Mouse (Mus musculus): ENCODE results near the gene Gm9495. TPM values are rescaled to one million over a fixed set of nuclear protein-coding genes. Genes with fewer than 3 reads are reported as not detected.
"Not testable (repeated sequence)": the region's sequence is repeated elsewhere in the genome, so short reads cannot be mapped to it uniquely, and the experiment has no call there.

Gene Gm9495
- not detected in 2 replicates for polyA plus RNA-seq (2014; fragmentation: Nextera tagmentation; extraction: Ambion mirVana)

DNA sequence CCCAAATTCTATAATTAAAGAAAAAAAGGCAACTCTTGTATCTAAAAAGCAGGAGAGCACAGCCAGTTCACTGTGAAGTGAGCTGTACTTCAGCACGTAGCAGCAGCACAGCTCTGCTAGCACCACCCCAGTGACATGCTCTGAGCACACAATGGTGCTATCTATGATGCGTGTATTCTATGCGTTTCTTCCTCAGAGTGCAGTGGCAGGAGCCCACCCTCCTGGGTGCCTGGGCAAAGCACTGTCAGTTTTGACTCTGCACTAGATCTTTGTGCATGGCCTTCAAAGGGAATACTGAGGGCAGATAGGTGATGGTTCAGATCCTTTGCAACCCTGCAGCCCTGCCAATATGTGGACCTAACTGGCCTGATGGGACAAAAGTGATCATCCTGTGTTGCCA is at the start of gene Gm9495:
Gm9495 (minus strand) TSS at position 101 of the 400 bp plus-strand sequence.
- not testable (repeated sequence) for H3K27ac ChIP-seq (ENCODE audit: low read depth, low read length); H3K4me3 ChIP-seq (ENCODE audit: low read depth, low read length); H3K9ac ChIP-seq (ENCODE audit: low read length); H3K4me1 ChIP-seq (ENCODE audit: control insufficient read depth, insufficient read depth, low read length); DNase-seq (ENCODE audit: low spot score, missing footprints); ATAC-seq (ENCODE audit: low FRiP score); H3K4me2 ChIP-seq; H3K9me3 ChIP-seq (ENCODE audit: control insufficient read depth, low read length); H3K27me3 ChIP-seq (ENCODE audit: control insufficient read depth, insufficient read depth, low read length); H3K36me3 ChIP-seq (ENCODE audit: control insufficient read depth, insufficient read depth, low read length)
- 86% methylated on average over 1 of the region's 3 CpGs for WGBS

DNA sequence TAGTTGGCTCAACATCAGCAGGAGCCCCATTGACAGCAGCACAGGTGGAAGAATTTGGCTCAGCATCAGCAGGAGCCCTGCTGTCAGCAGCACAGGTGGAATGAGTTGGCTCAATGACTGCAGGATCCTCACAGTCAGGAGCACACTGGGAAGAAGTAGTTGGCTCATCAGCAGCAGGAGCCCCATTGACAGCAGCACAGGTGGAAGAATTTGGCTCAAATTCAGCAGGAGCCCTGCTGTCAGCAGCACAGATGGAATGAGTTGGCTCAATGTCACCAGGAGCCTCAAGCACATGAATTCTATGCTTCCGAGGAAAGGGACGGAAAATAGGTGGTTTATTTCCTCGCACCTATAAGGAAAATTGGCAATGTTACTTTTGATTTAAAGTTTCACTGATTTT is 21.6 kb upstream of the Gm9495 start:
- not testable (repeated sequence) for H3K4me3 ChIP-seq (ENCODE audit: low read depth, low read length); H3K9ac ChIP-seq (ENCODE audit: low read length); H3K27me3 ChIP-seq (ENCODE audit: control insufficient read depth, insufficient read depth, low read length); H3K9me3 ChIP-seq (ENCODE audit: control insufficient read depth, low read length); DNase-seq (ENCODE audit: low spot score, missing footprints); ATAC-seq (ENCODE audit: low FRiP score); H3K4me1 ChIP-seq (ENCODE audit: control insufficient read depth, insufficient read depth, low read length); H3K36me3 ChIP-seq (ENCODE audit: control insufficient read depth, insufficient read depth, low read length); H3K27ac ChIP-seq (ENCODE audit: low read depth, low read length); H3K4me2 ChIP-seq
- WGBS = 90% methylated on average over 2 of the region's 3 CpGs

DNA sequence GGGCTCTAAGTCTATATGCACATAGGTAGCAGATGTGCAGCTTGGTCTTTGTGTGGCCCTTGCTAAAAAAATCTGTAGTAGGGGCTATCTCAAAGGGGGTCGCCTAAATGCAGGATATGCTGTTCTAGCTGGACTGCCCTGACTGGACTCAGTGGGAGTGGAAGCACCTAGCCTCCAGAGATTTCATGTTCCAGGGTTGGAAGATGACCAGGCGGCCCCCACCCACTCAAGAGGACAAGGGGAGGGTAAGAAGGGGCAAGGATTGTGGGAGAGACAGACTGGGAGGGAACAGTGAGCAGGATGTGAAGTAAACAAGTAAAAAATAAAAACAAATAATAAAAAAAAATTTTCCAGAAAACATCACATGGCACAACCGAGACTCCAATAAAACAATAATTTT is 33.3 kb downstream of the Gm9495 start:
- not testable (repeated sequence) for DNase-seq (ENCODE audit: low spot score, missing footprints); H3K4me3 ChIP-seq (ENCODE audit: low read depth, low read length)
- WGBS = 73% methylated on average over 2 of the region's 3 CpGs

DNA sequence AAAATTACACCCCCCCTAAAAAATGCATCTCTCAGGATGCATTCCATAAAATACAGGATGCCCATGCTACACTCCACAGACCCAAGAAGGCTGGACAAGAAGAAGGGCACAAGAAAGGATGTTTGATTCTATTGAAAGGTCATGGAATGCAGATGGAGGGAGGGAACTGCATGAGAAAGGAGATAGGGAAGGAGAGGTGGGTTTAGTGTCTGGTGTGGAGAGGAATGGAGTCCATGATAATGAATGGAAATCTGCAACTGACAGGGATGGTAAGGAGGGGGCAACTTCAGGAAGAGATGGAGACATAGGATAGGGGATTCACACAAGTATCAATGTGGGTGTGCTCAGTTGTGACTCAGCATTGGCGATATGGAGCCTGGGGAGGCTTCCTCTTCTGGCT is 39.0 kb downstream of the Gm9495 start:
- Histone ChIP-seq H3K4me2 (no peak overlapping the region), H3K4me3 (ENCODE audit: low read depth, low read length) (no peak overlapping the region), H3K27me3 (ENCODE audit: control insufficient read depth, insufficient read depth, low read length) (no peaks in the 10 kb centered on the region), H3K4me1 (ENCODE audit: control insufficient read depth, insufficient read depth, low read length) (no peaks in the 10 kb centered on the region), H3K9ac (ENCODE audit: low read length) (no peak overlapping the region), H3K9me3 (ENCODE audit: control insufficient read depth, low read length) (no peaks in the 10 kb centered on the region), H3K27ac (ENCODE audit: low read depth, low read length) (no peak overlapping the region), H3K36me3 (ENCODE audit: control insufficient read depth, insufficient read depth, low read length) (no peaks in the 10 kb centered on the region)
- 83% methylated on average over 1 of the region's 1 CpGs for WGBS
- DNase-seq (ENCODE audit: low spot score, missing footprints) (no peak), ATAC-seq (ENCODE audit: low FRiP score) (no peak)

More for the DNA sequence above, 33.3 kb downstream of the Gm9495 start:
- H3K27me3 ChIP-seq (ENCODE audit: control insufficient read depth, insufficient read depth, low read length); ATAC-seq (ENCODE audit: low FRiP score); H3K4me1 ChIP-seq (ENCODE audit: control insufficient read depth, insufficient read depth, low read length); H3K27ac ChIP-seq (ENCODE audit: low read depth, low read length); H3K36me3 ChIP-seq (ENCODE audit: control insufficient read depth, insufficient read depth, low read length); H3K4me2 ChIP-seq; H3K9ac ChIP-seq (ENCODE audit: low read length); H3K9me3 ChIP-seq (ENCODE audit: control insufficient read depth, low read length): not testable (repeated sequence)

DNA sequence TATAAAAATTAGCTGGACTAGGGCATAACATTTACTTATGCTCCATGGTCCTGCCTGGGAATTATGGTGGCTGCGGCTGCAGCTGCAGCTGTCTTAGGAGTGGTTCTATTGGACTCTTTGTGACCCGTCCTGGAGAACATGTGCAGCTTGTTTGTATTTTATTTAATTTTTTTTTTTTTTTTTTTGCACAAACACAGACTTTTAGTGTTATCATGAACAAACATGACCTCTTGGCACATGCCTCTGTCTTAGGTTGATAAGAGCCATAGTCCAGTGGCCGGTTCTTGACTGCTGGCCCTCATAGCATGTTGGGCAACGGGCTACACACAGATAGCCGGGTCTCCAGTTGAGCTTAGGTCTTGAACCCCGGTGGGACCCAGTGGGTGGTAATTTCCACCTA is 48.6 kb downstream of the Gm9495 start:
- H3K4me2 ChIP-seq = no peak overlapping the region
- ATAC-seq (ENCODE audit: low FRiP score) (no peak), DNase-seq (ENCODE audit: low spot score, missing footprints) (no peak)
- no peaks in the 10 kb centered on the region for H3K36me3 ChIP-seq (ENCODE audit: control insufficient read depth, insufficient read depth, low read length)
- H3K9ac ChIP-seq (ENCODE audit: low read length) = no peak overlapping the region
- no peaks in the 10 kb centered on the region for H3K4me1 ChIP-seq (ENCODE audit: control insufficient read depth, insufficient read depth, low read length)
- no peaks in the 10 kb centered on the region for H3K9me3 ChIP-seq (ENCODE audit: control insufficient read depth, low read length)
- no peaks in the 10 kb centered on the region for H3K27me3 ChIP-seq (ENCODE audit: control insufficient read depth, insufficient read depth, low read length)
- H3K4me3 ChIP-seq (ENCODE audit: low read depth, low read length) = no peak overlapping the region
- WGBS = 93% methylated on average over 6 of the region's 6 CpGs
- H3K27ac ChIP-seq (ENCODE audit: low read depth, low read length) = no peak overlapping the region

DNA sequence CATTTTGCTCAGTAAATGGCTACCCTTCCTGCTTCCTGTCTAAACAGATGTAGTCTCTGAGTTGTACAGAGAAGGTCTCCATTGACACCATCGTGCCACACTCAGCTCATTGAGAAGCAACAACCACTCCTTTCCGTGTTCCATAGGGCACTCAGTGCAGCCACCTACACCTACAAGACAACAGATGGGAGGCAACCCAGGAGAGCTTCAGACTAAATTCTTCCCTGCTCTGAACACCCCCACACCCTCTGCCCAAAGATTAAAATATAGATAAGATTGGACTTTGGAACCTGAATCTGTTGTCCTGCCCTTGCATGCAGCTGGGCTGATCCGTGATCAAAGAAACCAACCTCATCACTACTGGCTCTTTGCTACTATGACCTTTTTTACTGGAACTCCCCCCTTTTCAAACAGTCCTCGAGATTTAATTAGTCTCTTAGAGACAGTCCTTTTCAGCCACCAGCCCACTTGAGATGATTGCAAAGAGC is 53.4 kb downstream of the Gm9495 start:
- no peak for DNase-seq (ENCODE audit: low spot score, missing footprints)
- H3K4me1 ChIP-seq (ENCODE audit: control insufficient read depth, insufficient read depth, low read length) = peaks cover 2% of the 10 kb centered on the region; the same call in 1 of the 2 replicates
- H3K36me3 ChIP-seq (ENCODE audit: control insufficient read depth, insufficient read depth, low read length) = no peaks in the 10 kb centered on the region
- H3K27me3 ChIP-seq (ENCODE audit: control insufficient read depth, insufficient read depth, low read length) = no peaks in the 10 kb centered on the region
- H3K4me3 ChIP-seq (ENCODE audit: low read depth, low read length) = peak overlapping the region; percentile 40; the same call in 1 of the 2 replicates
- H3K4me2 ChIP-seq = peak overlapping the region; percentile 65
- peak overlapping the region; percentile 70 for H3K9ac ChIP-seq (ENCODE audit: low read length)
- ATAC-seq (ENCODE audit: low FRiP score) = no peak
- H3K9me3 ChIP-seq (ENCODE audit: control insufficient read depth, low read length) = no peaks in the 10 kb centered on the region
- H3K27ac ChIP-seq (ENCODE audit: low read depth, low read length) = no peak overlapping the region
- 80% methylated on average over 4 of the region's 4 CpGs for WGBS

DNA sequence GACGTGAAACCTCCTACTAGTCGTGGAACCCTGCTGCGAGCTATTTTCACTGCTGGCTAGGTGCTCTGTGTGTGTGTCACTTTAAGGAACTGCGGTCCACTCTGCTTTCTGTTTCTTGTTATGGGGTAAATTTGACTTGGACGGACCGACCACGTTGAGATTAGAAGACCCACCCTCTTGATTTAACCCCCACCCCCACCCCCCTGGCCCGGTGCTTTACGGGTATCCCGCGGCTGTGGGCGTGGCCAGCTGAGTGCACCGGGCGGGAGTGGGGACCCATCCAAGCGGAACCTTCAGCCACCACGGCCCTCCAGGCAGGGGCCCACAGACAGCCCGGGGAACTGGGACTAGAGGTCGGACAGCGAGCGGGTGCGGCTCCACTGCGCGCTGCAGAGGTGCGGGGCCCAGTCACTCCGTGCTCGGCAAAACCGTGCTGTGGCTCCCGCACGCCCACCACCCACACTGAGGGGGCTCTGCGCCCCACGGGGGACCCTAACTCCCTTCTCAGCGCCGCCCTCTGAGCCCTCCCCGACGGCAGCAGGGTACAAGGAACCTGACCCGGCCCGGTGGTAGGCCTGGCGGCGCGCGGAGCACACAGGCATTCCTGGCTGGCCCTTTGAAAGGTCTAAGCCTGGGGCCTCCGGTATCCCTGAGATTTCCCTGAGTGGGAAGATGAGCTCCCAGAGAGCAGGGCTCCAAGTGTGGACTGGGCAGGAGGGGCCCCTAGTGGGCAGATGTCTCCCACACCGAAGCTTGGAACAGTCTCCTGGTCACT is 54.0 kb downstream of the Gm9495 start:
- Histone ChIP-seq H3K27me3 (ENCODE audit: control insufficient read depth, insufficient read depth, low read length) (no peaks in the 10 kb centered on the region), H3K4me3 (ENCODE audit: low read depth, low read length) (peak overlapping the region; percentile 40), H3K4me2 (peak overlapping the region; percentile 65), H3K4me1 (ENCODE audit: control insufficient read depth, insufficient read depth, low read length) (peaks cover 5% of the 10 kb centered on the region; the same call in 1 of the 2 replicates), H3K36me3 (ENCODE audit: control insufficient read depth, insufficient read depth, low read length) (no peaks in the 10 kb centered on the region), H3K27ac (ENCODE audit: low read depth, low read length) (no peak overlapping the region), H3K9me3 (ENCODE audit: control insufficient read depth, low read length) (no peaks in the 10 kb centered on the region), H3K9ac (ENCODE audit: low read length) (peak overlapping the region; percentile 70)
- 14% methylated on average over 43 of the region's 43 CpGs for WGBS
- DNase-seq (ENCODE audit: low spot score, missing footprints) (peak; percentile 93), ATAC-seq (ENCODE audit: low FRiP score) (peak; percentile 51)

DNA sequence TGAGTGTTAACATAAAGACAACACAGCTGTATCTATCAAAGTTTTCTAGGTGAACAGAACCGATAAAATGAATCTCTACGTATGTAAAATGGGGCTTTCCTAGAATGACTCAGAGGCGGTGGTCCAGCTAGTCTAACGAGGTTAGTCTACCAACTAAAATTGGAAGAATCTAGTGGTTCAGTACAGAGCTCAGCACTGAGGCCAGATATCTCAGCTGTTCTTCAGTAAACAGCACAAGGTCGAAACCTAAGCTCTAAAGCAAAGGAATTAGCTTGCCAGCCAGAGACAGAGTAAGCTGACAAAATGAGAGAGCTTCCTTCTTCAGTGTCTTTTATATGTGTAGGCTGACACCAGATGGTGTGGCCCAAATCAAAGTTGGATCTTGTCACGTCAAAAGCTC is 57.2 kb downstream of the Gm9495 start:
- DNase-seq (ENCODE audit: low spot score, missing footprints) (peak; percentile 83), ATAC-seq (ENCODE audit: low FRiP score) (no peak)
- no peak overlapping the region for H3K4me3 ChIP-seq (ENCODE audit: low read depth, low read length)
- 80% methylated on average over 6 of the region's 6 CpGs for WGBS
- peaks cover 5% of the 10 kb centered on the region; the same call in 1 of the 2 replicates for H3K4me1 ChIP-seq (ENCODE audit: control insufficient read depth, insufficient read depth, low read length)
- peaks cover 19% of the 10 kb centered on the region for H3K9me3 ChIP-seq (ENCODE audit: control insufficient read depth, low read length)
- H3K36me3 ChIP-seq (ENCODE audit: control insufficient read depth, insufficient read depth, low read length) = peaks cover 9% of the 10 kb centered on the region; the same call in 1 of the 2 replicates
- H3K27me3 ChIP-seq (ENCODE audit: control insufficient read depth, insufficient read depth, low read length) = no peaks in the 10 kb centered on the region
- no peak overlapping the region for H3K27ac ChIP-seq (ENCODE audit: low read depth, low read length)
- H3K4me2 ChIP-seq = no peak overlapping the region
- H3K9ac ChIP-seq (ENCODE audit: low read length) = no peak overlapping the region

DNA sequence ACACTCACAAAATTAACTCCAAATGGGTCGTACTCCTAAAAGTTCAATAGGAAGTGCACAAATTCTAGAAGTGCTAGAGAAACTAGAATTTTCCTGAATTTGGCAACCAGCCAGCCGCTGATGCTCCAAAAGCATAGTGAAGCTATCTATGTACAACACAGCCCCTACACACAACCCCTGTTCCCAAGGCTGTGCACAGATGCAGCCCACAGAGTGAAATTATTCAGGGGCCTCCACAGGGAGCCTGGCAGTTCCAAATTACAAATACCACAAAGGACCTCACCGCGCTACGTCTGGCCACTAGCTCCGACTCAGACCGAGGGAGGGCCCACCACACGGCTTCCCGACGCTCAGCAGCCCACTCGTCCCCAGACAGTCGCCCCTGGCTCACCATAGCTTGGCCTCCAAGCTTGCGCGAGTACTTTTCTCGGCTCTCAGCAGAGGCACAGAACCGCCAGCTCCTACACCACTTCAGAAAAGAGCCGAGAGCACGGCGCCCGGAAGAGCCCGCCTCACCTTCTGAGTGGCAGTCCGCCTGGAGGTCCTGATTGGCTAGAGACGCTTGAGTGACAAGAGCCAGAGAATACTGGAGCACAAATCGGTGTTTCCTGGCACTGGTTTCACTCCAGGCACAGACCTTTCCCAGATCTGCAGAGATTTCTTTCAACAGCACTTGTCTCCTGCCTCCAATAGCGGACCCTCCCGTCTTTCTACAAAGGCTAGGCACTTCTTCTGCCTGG is 58.1 kb downstream of the Gm9495 start:
- peak; percentile 99 for ATAC-seq (ENCODE audit: low FRiP score)
- peak; percentile 98 for DNase-seq (ENCODE audit: low spot score, missing footprints)
- H3K36me3 ChIP-seq (ENCODE audit: control insufficient read depth, insufficient read depth, low read length) = peaks cover 9% of the 10 kb centered on the region; the same call in 1 of the 2 replicates
- 2% methylated on average over 26 of the region's 26 CpGs for WGBS
- H3K27ac ChIP-seq (ENCODE audit: low read depth, low read length) = peak overlapping the region; percentile 88
- H3K9me3 ChIP-seq (ENCODE audit: control insufficient read depth, low read length) = peaks cover 24% of the 10 kb centered on the region
- peak overlapping the region; percentile 40 for H3K4me2 ChIP-seq
- peaks cover 5% of the 10 kb centered on the region; the same call in 1 of the 2 replicates for H3K4me1 ChIP-seq (ENCODE audit: control insufficient read depth, insufficient read depth, low read length)
- no peaks in the 10 kb centered on the region for H3K27me3 ChIP-seq (ENCODE audit: control insufficient read depth, insufficient read depth, low read length)
- H3K4me3 ChIP-seq (ENCODE audit: low read depth, low read length) = peak overlapping the region; percentile 65
- peak overlapping the region; percentile 91 for H3K9ac ChIP-seq (ENCODE audit: low read length)
